Mouse (Mus musculus): ENCODE measurements around the gene Nlrc5.

- TF ChIP-seq CTCF (IDR thresholded peaks at IDR 0.05; ENCODE audit: control insufficient read depth, insufficient read depth, insufficient read length) (no peak), MAX (IDR thresholded peaks at IDR 0.05) (no peak)
Measured at GRCm38 (mm10) chr8:94540889-94541795, 107.0 kb downstream of the Nlrc5 start.
